ENCODE assay signal across 8 mouse cellular contexts in genomic region chr3:38886061-38886821, GRCm38 (mm10). TPM values are rescaled to one million over a fixed set of nuclear protein-coding genes. Genes with fewer than 3 reads are reported as not detected.
DNase-seq lines count a peak whose midpoint lies in the region; TF ChIP-seq lines count a peak whose summit lies in the region.

No protein-coding gene starts in this region.

- H3K36me3 ChIP-seq in heart, adult 2 months (ENCODE audit: control insufficient read depth, insufficient read depth, low read length): no peaks in the 10 kb centered on the region; the same call in 1 of the 2 replicates
- no peaks in the 10 kb centered on the region for H3K36me3 ChIP-seq in kidney, adult 2 months (ENCODE audit: control insufficient read depth, insufficient read depth, low read length)

- TF ChIP-seq EP300 in heart, adult 2 months (IDR thresholded peaks at IDR 0.05; ENCODE audit: insufficient read depth, low read depth, low read length): no peak

- H3K27me3 ChIP-seq in heart, adult 2 months (ENCODE audit: control insufficient read depth, insufficient read depth, low read length): no peaks in the 10 kb centered on the region
- no peaks in the 10 kb centered on the region for H3K27me3 ChIP-seq in kidney, adult 2 months (replicated peaks; ENCODE audit: control insufficient read depth, insufficient read depth, low read length)

- peak overlapping the region; percentile 71 for H3K9ac ChIP-seq in heart, adult 2 months (ENCODE audit: low read depth, low read length)

- intact Hi-C loops in heart, adult 2 months (cut with DNase I): loop anchor here (1.0 to 5.0 kb wide), 4 partner anchors 66 to 1559 kb away; no protein-coding TSS in a partner anchor

- peaks cover 3% of the 10 kb centered on the region; the same call in 1 of the 2 replicates for H3K4me1 ChIP-seq in heart, adult 2 months (ENCODE audit: control insufficient read depth, insufficient read depth, low read length)
- H3K4me1 ChIP-seq in kidney, adult 2 months (ENCODE audit: control insufficient read depth, insufficient read depth, low read length): no peaks in the 10 kb centered on the region

- TF ChIP-seq CTCF in heart, adult 2 months (IDR thresholded peaks at IDR 0.05): no peak
- no peak for TF ChIP-seq CTCF in kidney, adult 2 months (conservative IDR thresholded peaks at IDR 0.05; ENCODE audit: insufficient read depth, insufficient read length, low read depth, low read length)

- peak overlapping the region; percentile 91 for H3K27ac ChIP-seq in heart, adult 2 months
- H3K27ac ChIP-seq in kidney, adult 2 months (ENCODE audit: insufficient read depth, low read depth, low read length): peak overlapping the region; percentile 31; the same call in 1 of the 2 replicates

- H3K4me3 ChIP-seq in heart, adult 2 months: peak overlapping the region; percentile 70
- peak overlapping the region; percentile 57 for H3K4me3 ChIP-seq in kidney, adult 2 months (ENCODE audit: insufficient read depth, low read depth, low read length)

- WGBS in heart, adult 2 months: under 1% methylated on average over 60 of the region's 60 CpGs
- WGBS in kidney, adult 2 months: under 1% methylated on average over 60 of the region's 60 CpGs

- DNase-seq in cerebellum, postnatal 14 days: peak; percentile 47 to 51
- no peak for DNase-seq in cerebellum, adult 8-10 months
- peak; percentile 31 for DNase-seq in urinary bladder, adult 2 months (ENCODE audit: low spot score)
- no peak for DNase-seq in urinary bladder, postnatal 10 days (ENCODE audit: low spot score)
- peak in 1 of 2 experiments; percentile 52 for DNase-seq in heart, adult 2 months
- peak; percentile 22 for DNase-seq in kidney, adult 2 months
- DNase-seq in mesoderm, embryonic 11.5 days (ENCODE audit: low read depth, low spot score): peak; percentile 53
- DNase-seq in testis, postnatal 10 days (ENCODE audit: low spot score): peak; percentile 61

- no peaks in the 10 kb centered on the region for H3K79me2 ChIP-seq in heart, adult 2 months (replicated peaks; ENCODE audit: control insufficient read depth, insufficient read depth, low read length)

- no peak for TF ChIP-seq POLR2A in heart, adult 2 months (IDR thresholded peaks at IDR 0.05; ENCODE audit: insufficient read depth, low read depth, low read length)
- TF ChIP-seq POLR2A in kidney, adult 2 months (IDR thresholded peaks at IDR 0.05; ENCODE audit: low read depth, low read length): no peak

RNA-seq across cellular contexts. Expression of gene Fat4, which starts 0.5 kb away (rescaled TPM):
- 4.2 and 6.3 TPM in 2 replicates for polyA plus RNA-seq in urinary bladder, adult 2 months (2012; rRNA removed)
- total RNA-seq in heart, adult 2 months (2021): 1 to 10 TPM; 5.1 TPM
- polyA plus RNA-seq in heart, adult 2 months (2012; rRNA removed): 1.9 and 3.5 TPM in 2 replicates
- 1.6 TPM in 2 replicates for polyA plus RNA-seq in kidney, adult 2 months (2012; rRNA removed)

Comparison
In these comparisons a context has a peak if more than half of its experiments do, and no peak if none do; other contexts are left out.
1. DNase-seq: peak in cerebellum, postnatal 14 days (2 of 2), urinary bladder, adult 2 months (single experiment), kidney, adult 2 months (single experiment), mesoderm, embryonic 11.5 days (single experiment) and testis, postnatal 10 days (single experiment); none in cerebellum, adult 8-10 months (single experiment) and urinary bladder, postnatal 10 days (single experiment).